Mouse (Mus musculus): ENCODE measurements around the gene Gm28363. TPM values are rescaled to one million over a fixed set of nuclear protein-coding genes. Genes with fewer than 3 reads are reported as not detected.
"Not testable (repeated sequence)": the region's sequence is repeated elsewhere in the genome, so short reads cannot be mapped to it uniquely, and the experiment has no call there.

The Gm28363 gene
- not detected in 2 replicates for polyA plus RNA-seq (2016; fragmentation: Nextera tagmentation; extraction: Ambion mirVana)

DNA sequence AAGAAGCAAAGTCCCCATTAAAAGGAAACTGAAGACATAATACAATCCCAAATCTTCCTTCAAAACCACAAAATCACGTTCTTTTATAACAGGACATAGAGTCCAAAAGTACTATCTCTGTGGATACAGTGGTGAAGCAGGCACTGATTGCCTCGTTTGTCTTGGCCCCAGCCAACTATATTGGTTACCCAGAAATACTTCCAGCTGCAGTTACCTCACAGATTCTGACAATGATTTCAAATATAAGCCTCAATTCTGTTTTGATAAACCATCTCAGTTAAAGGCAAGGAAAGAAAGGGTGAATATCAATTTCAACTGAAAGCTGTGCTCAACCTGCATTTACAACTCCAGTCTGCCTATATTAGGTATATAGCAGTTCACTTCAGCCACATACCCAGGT, at the start of gene Gm28363:
Gene Gm28363 (plus strand): TSS at position 301 of the 400 bp plus-strand sequence.
- H3K27ac ChIP-seq; H3K4me2 ChIP-seq; H3K36me3 ChIP-seq; H3K4me3 ChIP-seq; H3K9ac ChIP-seq; H3K9me3 ChIP-seq (replicated peaks); H3K4me1 ChIP-seq; ATAC-seq; H3K27me3 ChIP-seq (replicated peaks): not testable (repeated sequence)
- 52% methylated on average over 2 of the region's 2 CpGs for WGBS (ENCODE audit: insufficient replicate concordance)

DNA sequence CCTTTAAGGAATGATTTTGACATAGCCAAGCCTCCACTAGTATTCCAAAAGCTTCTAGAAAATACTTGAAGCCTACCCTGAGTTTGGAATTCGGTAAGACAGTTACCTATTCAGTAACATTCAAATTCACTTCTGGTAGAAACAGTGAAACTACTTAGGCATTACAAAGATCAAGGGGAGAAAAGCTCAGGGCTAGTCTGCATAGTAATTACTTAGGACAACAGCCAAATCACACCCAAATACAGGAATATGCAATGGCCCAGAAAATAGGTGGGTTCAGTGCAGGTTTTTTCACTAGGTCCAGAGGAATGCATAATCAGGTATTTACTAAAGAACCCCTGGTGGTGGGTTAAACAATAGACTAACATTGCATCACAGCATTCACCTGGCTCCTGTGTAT, 46.7 kb upstream of the Gm28363 start:
- not testable (repeated sequence) for H3K9me3 ChIP-seq (replicated peaks); H3K27ac ChIP-seq; H3K4me2 ChIP-seq; H3K4me3 ChIP-seq; H3K4me1 ChIP-seq; ATAC-seq; H3K27me3 ChIP-seq (replicated peaks); H3K36me3 ChIP-seq; H3K9ac ChIP-seq
- WGBS (ENCODE audit: insufficient replicate concordance) = 52% methylated on average over 1 of the region's 1 CpGs

Other genes with a start within 250 kb of the Gm28363 start
- gene B020011L13Rik, start 84.0 kb downstream of the Gm28363 start, polyA plus RNA-seq (2016; fragmentation: Nextera tagmentation; extraction: Ambion mirVana) = not detected in 2 replicates
- not detected in 2 replicates for gene Gm28360, start 132.9 kb downstream of the Gm28363 start, polyA plus RNA-seq (2016; fragmentation: Nextera tagmentation; extraction: Ambion mirVana)
- not detected in 2 replicates for gene Gm28168, start 230.9 kb downstream of the Gm28363 start, polyA plus RNA-seq (2016; fragmentation: Nextera tagmentation; extraction: Ambion mirVana)